Mouse (Mus musculus): Measurements from ENCODE around the gene Rnf4. TPM values are rescaled to one million over a fixed set of nuclear protein-coding genes. Genes with fewer than 3 reads are reported as not detected.

Rnf4 gene
- total and polyA plus RNA-seq, 2 experiments from 2014 or later = 122 to 129 TPM

- H3K27me3 ChIP-seq (ENCODE audit: insufficient read depth, low read length) = no peaks in the 10 kb centered on the region
- no peaks in the 10 kb centered on the region for H3K4me1 ChIP-seq (ENCODE audit: insufficient read depth)
- no peak overlapping the region for H3K27ac ChIP-seq (ENCODE audit: low read depth, low read length)
- no peak for DNase-seq
- H3K9ac ChIP-seq = no peak overlapping the region
- H3K36me3 ChIP-seq (ENCODE audit: insufficient read depth) = no peaks in the 10 kb centered on the region
- no peak overlapping the region for H3K4me3 ChIP-seq (ENCODE audit: low read depth, low read length)
- no peaks in the 10 kb centered on the region for H3K9me3 ChIP-seq (ENCODE audit: low read length)
- peak; percentile 26; the same call in 1 of the 2 replicates for TF ChIP-seq CTCF (IDR thresholded peaks at IDR 0.05; ENCODE audit: low read depth)
- no peak overlapping the region for H3K4me2 ChIP-seq (ENCODE audit: low read depth)
- ATAC-seq = no peak
- WGBS = 90% methylated on average over 2 of the region's 2 CpGs
These were observed 61.8 kb downstream of the Rnf4 start for GRCm38 (mm10) chr5:34397866-34398265.

GRCm38 (mm10) chr5:34398326-34398725 is 62.2 kb downstream of the Rnf4 start:
- H3K4me3 ChIP-seq (ENCODE audit: low read depth, low read length) = no peak overlapping the region
- ATAC-seq (no peak), DNase-seq (no peak)
- no peak overlapping the region for H3K4me2 ChIP-seq (ENCODE audit: low read depth)
- H3K4me1 ChIP-seq (ENCODE audit: insufficient read depth) = no peaks in the 10 kb centered on the region
- no peak for TF ChIP-seq CTCF (IDR thresholded peaks at IDR 0.05; ENCODE audit: low read depth)
- H3K9ac ChIP-seq = no peak overlapping the region
- WGBS = 66% methylated on average over 1 of the region's 1 CpGs
- H3K36me3 ChIP-seq (ENCODE audit: insufficient read depth) = no peaks in the 10 kb centered on the region
- no peaks in the 10 kb centered on the region for H3K9me3 ChIP-seq (ENCODE audit: low read length)
- H3K27ac ChIP-seq (ENCODE audit: low read depth, low read length) = no peak overlapping the region
- H3K27me3 ChIP-seq (ENCODE audit: insufficient read depth, low read length) = no peaks in the 10 kb centered on the region

Other genes with a start within 250 kb of the Rnf4 start
- gene Poln, start 166.8 kb upstream of the Rnf4 start, total RNA-seq (2014; rRNA removed) = 0.05 and 0.15 TPM in 2 replicates
- 0.13 and 0.48 TPM in 2 replicates for gene Poln, start 166.8 kb upstream of the Rnf4 start, polyA plus RNA-seq (2015; fragmentation: Nextera tagmentation; extraction: Ambion mirVana)
- gene Haus3, start 166.8 kb upstream of the Rnf4 start, total RNA-seq (2014; rRNA removed) = 6.0 and 11.4 TPM in 2 replicates
- 7.9 and 9.1 TPM in 2 replicates for gene Haus3, start 166.8 kb upstream of the Rnf4 start, polyA plus RNA-seq (2015; fragmentation: Nextera tagmentation; extraction: Ambion mirVana)
- gene Mxd4, start 148.6 kb upstream of the Rnf4 start, total RNA-seq (2014; rRNA removed) = 75.9 and 88.9 TPM in 2 replicates
- gene Mxd4, start 148.6 kb upstream of the Rnf4 start, polyA plus RNA-seq (2015; fragmentation: Nextera tagmentation; extraction: Ambion mirVana) = 18.1 and 23.7 TPM in 2 replicates
- gene Zfyve28, start 47.8 kb upstream of the Rnf4 start, total RNA-seq (2014; rRNA removed) = 12.2 and 14.2 TPM in 2 replicates
- 3.6 and 4.0 TPM in 2 replicates for gene Zfyve28, start 47.8 kb upstream of the Rnf4 start, polyA plus RNA-seq (2015; fragmentation: Nextera tagmentation; extraction: Ambion mirVana)
- 0.08 and 0.24 TPM in 2 replicates for gene Cfap99, start 47.7 kb upstream of the Rnf4 start, total RNA-seq (2014; rRNA removed)
- 0.10 and 0.23 TPM in 2 replicates for gene Cfap99, start 47.7 kb upstream of the Rnf4 start, polyA plus RNA-seq (2015; fragmentation: Nextera tagmentation; extraction: Ambion mirVana)
- gene Fam193a, start 33.6 kb downstream of the Rnf4 start, total RNA-seq (2014; rRNA removed) = 39.9 and 44.5 TPM in 2 replicates
- 6.0 and 9.8 TPM in 2 replicates for gene Fam193a, start 33.6 kb downstream of the Rnf4 start, polyA plus RNA-seq (2015; fragmentation: Nextera tagmentation; extraction: Ambion mirVana)
- gene Tnip2, start 177.7 kb downstream of the Rnf4 start, total RNA-seq (2014; rRNA removed) = 7.2 and 9.7 TPM in 2 replicates
- 4.9 and 9.4 TPM in 2 replicates for gene Tnip2, start 177.7 kb downstream of the Rnf4 start, polyA plus RNA-seq (2015; fragmentation: Nextera tagmentation; extraction: Ambion mirVana)
- 37.6 and 43.7 TPM in 2 replicates for gene Sh3bp2, start 189.5 kb downstream of the Rnf4 start, total RNA-seq (2014; rRNA removed)
- gene Sh3bp2, start 189.5 kb downstream of the Rnf4 start, polyA plus RNA-seq (2015; fragmentation: Nextera tagmentation; extraction: Ambion mirVana) = 21.5 and 21.8 TPM in 2 replicates
- 270 and 334 TPM in 2 replicates for gene Add1, start 237.4 kb downstream of the Rnf4 start, total RNA-seq (2014; rRNA removed)
- gene Add1, start 237.4 kb downstream of the Rnf4 start, polyA plus RNA-seq (2015; fragmentation: Nextera tagmentation; extraction: Ambion mirVana) = 165 and 175 TPM in 2 replicates

Measured in forebrain, postnatal 0 days (tissue).